ENCODE assay signal across 8 mouse cellular contexts in the genomic region with DNA sequence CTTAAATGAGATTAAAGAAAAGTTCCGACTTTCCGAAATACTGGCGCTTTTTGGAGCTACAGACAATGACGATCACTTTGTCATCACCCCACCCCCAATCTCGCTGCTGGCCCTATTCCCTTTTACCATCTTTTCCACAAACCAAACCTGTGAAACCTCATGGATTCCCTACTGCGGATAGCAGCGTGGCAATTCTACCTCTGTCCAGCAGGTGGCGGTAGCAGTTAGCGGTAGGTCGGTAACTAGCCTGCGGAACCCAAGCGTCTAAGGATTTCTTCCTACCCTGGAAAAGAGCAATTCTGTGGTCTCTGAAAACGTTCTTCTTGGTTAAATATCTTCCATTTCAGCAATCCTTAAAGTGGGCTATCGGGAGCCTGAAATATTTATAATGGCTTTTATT. TPM values are rescaled to one million over a fixed set of nuclear protein-coding genes. Genes with fewer than 3 reads are reported as not detected.
DNase-seq lines count a peak whose midpoint lies in the region; ATAC-seq and TF ChIP-seq lines count a peak whose summit lies in the region.

No protein-coding gene starts in this region.

- intact Hi-C loops in left cerebral cortex, adult 2 months (cut with DNase I) = loop anchor here (1.0 to 5.0 kb wide), 2 partner anchors 29 to 285 kb away; no protein-coding TSS in a partner anchor

- H3K4me2 ChIP-seq in midbrain, embryonic 11.5 days = no peak overlapping the region
- no peak overlapping the region for H3K4me2 ChIP-seq in midbrain, embryonic 15.5 days

- no peak overlapping the region for H3K4me3 ChIP-seq in midbrain, embryonic 11.5 days (ENCODE audit: low read depth, low read length)
- no peak overlapping the region for H3K4me3 ChIP-seq in midbrain, embryonic 15.5 days
- no peak overlapping the region for H3K4me3 ChIP-seq in left cerebral cortex, adult 2 months

- no peaks in the 10 kb centered on the region for H3K36me3 ChIP-seq in midbrain, embryonic 11.5 days (ENCODE audit: control insufficient read depth, insufficient read depth, low read length)
- no peaks in the 10 kb centered on the region for H3K36me3 ChIP-seq in midbrain, embryonic 15.5 days (replicated peaks)

- peak; percentile 98 for DNase-seq in midbrain, embryonic 11.5 days (ENCODE audit: low spot score, missing footprints)
- peak; percentile 82 for DNase-seq in adrenal gland, postnatal 14 days
- peak; percentile 74 for DNase-seq in embryo, embryonic 11.5 days (ENCODE audit: low read depth, low spot score)
- DNase-seq in heart, postnatal 4 days = peak; percentile 81
- peak; percentile 65 to 74 for DNase-seq in left cerebral cortex, adult 2 months (ENCODE audit: extremely low spot score in 1 of 2, low spot score in 2 of 2)
- DNase-seq in natural killer cell, adult 2 months (ENCODE audit: low spot score in 2 of 2) = peak; percentile 40 to 65
- DNase-seq in thymus, postnatal 0 days (ENCODE audit: low spot score) = peak; percentile 82

- H3K9ac ChIP-seq in midbrain, embryonic 11.5 days (ENCODE audit: low read length) = no peak overlapping the region
- no peak overlapping the region for H3K9ac ChIP-seq in midbrain, embryonic 15.5 days

- peak; percentile 93 for TF ChIP-seq CTCF in left cerebral cortex, adult 2 months (IDR thresholded peaks at IDR 0.05)

- no peak overlapping the region for H3K27ac ChIP-seq in midbrain, embryonic 11.5 days (ENCODE audit: low read depth, low read length)
- no peak overlapping the region for H3K27ac ChIP-seq in midbrain, embryonic 15.5 days
- no peak overlapping the region for H3K27ac ChIP-seq in left cerebral cortex, adult 2 months

- no peaks in the 10 kb centered on the region for H3K27me3 ChIP-seq in midbrain, embryonic 11.5 days (ENCODE audit: control insufficient read depth, insufficient read depth, low read length)
- H3K27me3 ChIP-seq in midbrain, embryonic 15.5 days (replicated peaks) = 0 out of 2 replicates have a peak, but pooled peaks cover 3% of the 10 kb centered on the region

- 4% methylated on average over 14 of the region's 14 CpGs for WGBS in midbrain, embryonic 11.5 days
- 5% methylated on average over 14 of the region's 14 CpGs for WGBS in midbrain, embryonic 15.5 days

- no peaks in the 10 kb centered on the region for H3K4me1 ChIP-seq in midbrain, embryonic 11.5 days (ENCODE audit: control insufficient read depth, insufficient read depth, low read length)
- no peaks in the 10 kb centered on the region for H3K4me1 ChIP-seq in midbrain, embryonic 15.5 days

- no peak for ATAC-seq in midbrain, embryonic 11.5 days (ENCODE audit: low FRiP score)
- ATAC-seq in midbrain, embryonic 15.5 days (replicated peaks) = no peak

- H3K9me3 ChIP-seq in midbrain, embryonic 11.5 days (ENCODE audit: control insufficient read depth, low read length) = no peaks in the 10 kb centered on the region
- no peaks in the 10 kb centered on the region for H3K9me3 ChIP-seq in midbrain, embryonic 15.5 days

RNA-seq across cellular contexts. Expression of a gene that starts 15.7 kb away (rescaled TPM):
- 0.40 and 0.63 TPM in 2 replicates for polyA plus RNA-seq in midbrain, embryonic 11.5 days (2014; fragmentation: Nextera tagmentation; extraction: Ambion mirVana)
- polyA plus RNA-seq in midbrain, embryonic 15.5 days (2015; fragmentation: Nextera tagmentation; extraction: Ambion mirVana) = 1.1 and 1.2 TPM in 2 replicates
- total RNA-seq in adrenal gland, postnatal 14 days (2021) = 1.2 TPM in 1 of 2 replicates, not detected in the other
- under 1 TPM; 0.62 to 0.77 TPM for total RNA-seq in heart, postnatal 4 days (2021)
- 1 to 10 TPM in 1 of 2 experiments, under 1 TPM in 1; 0.65 to 1.6 TPM for total RNA-seq in left cerebral cortex, adult 2 months (2021)
- polyA plus RNA-seq in thymus, postnatal 0 days (2015; fragmentation: Nextera tagmentation; extraction: Ambion mirVana) = 0.27 and 0.61 TPM in 2 replicates

RNA-seq across cellular contexts. Expression of a gene that starts 29.2 kb away (rescaled TPM):
- polyA plus RNA-seq in midbrain, embryonic 11.5 days (2014; fragmentation: Nextera tagmentation; extraction: Ambion mirVana) = 225 and 257 TPM in 2 replicates
- 169 and 185 TPM in 2 replicates for polyA plus RNA-seq in midbrain, embryonic 15.5 days (2015; fragmentation: Nextera tagmentation; extraction: Ambion mirVana)
- 120 and 136 TPM in 2 replicates for total RNA-seq in adrenal gland, postnatal 14 days (2021)
- 100 to 1,000 TPM; 132 to 135 TPM for total RNA-seq in heart, postnatal 4 days (2021)
- total RNA-seq in left cerebral cortex, adult 2 months (2021) = 100 to 1,000 TPM; 133 to 139 TPM
- 213 and 259 TPM in 2 replicates for polyA plus RNA-seq in thymus, postnatal 0 days (2015; fragmentation: Nextera tagmentation; extraction: Ambion mirVana)

RNA-seq across cellular contexts. Expression of a gene that starts 51.3 kb away (rescaled TPM):
- polyA plus RNA-seq in midbrain, embryonic 11.5 days (2014; fragmentation: Nextera tagmentation; extraction: Ambion mirVana) = 7.0 and 9.1 TPM in 2 replicates
- polyA plus RNA-seq in midbrain, embryonic 15.5 days (2015; fragmentation: Nextera tagmentation; extraction: Ambion mirVana) = 53.0 and 54.1 TPM in 2 replicates
- 15.8 and 16.4 TPM in 2 replicates for total RNA-seq in adrenal gland, postnatal 14 days (2021)
- 10 to 100 TPM; 18.6 to 19.6 TPM for total RNA-seq in heart, postnatal 4 days (2021)
- 10 to 100 TPM; 24.4 to 30.8 TPM for total RNA-seq in left cerebral cortex, adult 2 months (2021)
- 15.4 and 20.8 TPM in 2 replicates for polyA plus RNA-seq in thymus, postnatal 0 days (2015; fragmentation: Nextera tagmentation; extraction: Ambion mirVana)
